8 mouse cellular contexts compared by ENCODE assay signal in the genomic region with DNA sequence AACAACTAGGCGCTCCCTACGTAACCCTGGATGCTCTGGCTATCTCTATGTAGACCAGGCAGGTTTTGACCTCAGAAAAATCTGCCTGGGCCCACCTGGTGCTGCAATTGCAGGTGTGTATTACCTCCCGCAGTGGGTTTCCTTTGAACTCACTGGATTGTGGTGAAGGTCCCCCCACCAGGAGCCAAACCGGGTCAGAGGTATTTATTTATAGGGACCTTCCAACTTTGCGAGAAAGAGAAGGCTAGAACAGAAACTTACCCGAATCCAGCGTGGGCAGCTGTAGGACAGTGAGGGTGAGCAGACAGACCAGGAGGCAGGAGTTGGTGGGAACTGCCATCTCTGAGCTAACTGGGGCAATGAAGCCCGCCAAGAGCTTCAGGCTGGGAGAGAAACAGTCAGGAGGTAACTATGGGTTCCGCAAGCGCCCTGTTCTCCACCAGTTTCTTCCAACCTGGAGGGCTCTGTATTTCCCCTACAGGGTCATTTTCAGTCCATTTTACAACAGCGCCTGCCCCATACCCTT. TPM values are rescaled to one million over a fixed set of nuclear protein-coding genes. Genes with fewer than 3 reads are reported as not detected.
DNase-seq lines count a peak whose midpoint lies in the region; ATAC-seq and TF ChIP-seq lines count a peak whose summit lies in the region.

No protein-coding gene starts in this region.

- H3K27me3 ChIP-seq in MEL (ENCODE audit: control insufficient read depth in 1 of 2, insufficient read depth in 2 of 2, low read length in 2 of 2), result no peaks in the 10 kb centered on the region
- no peaks in the 10 kb centered on the region for H3K27me3 ChIP-seq in heart, embryonic 13.5 days (replicated peaks)
- no peaks in the 10 kb centered on the region for H3K27me3 ChIP-seq in liver, embryonic 16.5 days (ENCODE audit: control insufficient read depth, insufficient read depth, low read depth, low read length)

- H3K9ac ChIP-seq in MEL (ENCODE audit: control insufficient read depth, low read depth, low read length, poor library complexity, severe bottlenecking), result peak overlapping the region; percentile 54
- H3K9ac ChIP-seq in heart, embryonic 13.5 days, result peak overlapping the region; percentile 82
- H3K9ac ChIP-seq in liver, embryonic 16.5 days (ENCODE audit: low read depth, low read length), result peak overlapping the region; percentile 81

- H3K4me2 ChIP-seq in heart, embryonic 13.5 days, result peak overlapping the region; percentile 93
- peak overlapping the region; percentile 77 for H3K4me2 ChIP-seq in liver, embryonic 16.5 days (ENCODE audit: low read depth, low read length)

- 2% methylated on average over 11 of the region's 11 CpGs for WGBS in heart, embryonic 13.5 days
- 2% methylated on average over 11 of the region's 11 CpGs for WGBS in liver, embryonic 16.5 days (ENCODE audit: insufficient replicate concordance)

- no peaks in the 10 kb centered on the region for H3K9me3 ChIP-seq in MEL (replicated peaks; ENCODE audit: insufficient read depth, low read length)
- no peaks in the 10 kb centered on the region for H3K9me3 ChIP-seq in heart, embryonic 13.5 days
- H3K9me3 ChIP-seq in liver, embryonic 16.5 days (replicated peaks; ENCODE audit: control insufficient read depth, low read length), result no peaks in the 10 kb centered on the region

- H3K4me3 ChIP-seq in MEL (ENCODE audit: control insufficient read depth in 1 of 2, insufficient read depth in 1 of 2, low read depth in 2 of 2, low read length in 2 of 2), result peak overlapping the region; percentile 41 to 66
- H3K4me3 ChIP-seq in heart, embryonic 13.5 days, result peak overlapping the region; percentile 68
- H3K4me3 ChIP-seq in liver, embryonic 16.5 days (ENCODE audit: low read depth, low read length), result peak overlapping the region; percentile 72

- no peaks in the 10 kb centered on the region for H3K79me2 ChIP-seq in MEL (ENCODE audit: control insufficient read depth, insufficient read depth, low read length, poor library complexity)

- H3K36me3 ChIP-seq in MEL (ENCODE audit: control insufficient read depth in 1 of 2, insufficient read depth in 2 of 2, low read length in 2 of 2), result peaks cover 0 to 8% of the 10 kb centered on the region in 2 experiments; a peak in 2 of 4 replicates
- no peaks in the 10 kb centered on the region for H3K36me3 ChIP-seq in heart, embryonic 13.5 days
- no peaks in the 10 kb centered on the region for H3K36me3 ChIP-seq in liver, embryonic 16.5 days (ENCODE audit: control insufficient read depth, insufficient read depth)

- TF ChIP-seq CTCF in MEL (IDR thresholded peaks at IDR 0.05 in 2 of 3, conservative IDR thresholded peaks at IDR 0.05 in 1 of 3; ENCODE audit: control insufficient read depth in 1 of 3, insufficient read depth in 1 of 3, low read depth in 2 of 3, low read length in 3 of 3, poor library complexity in 1 of 3, severe bottlenecking in 1 of 3), result no peak

- no peak overlapping the region for H3K27ac ChIP-seq in MEL (ENCODE audit: control insufficient read depth, low read depth, low read length)
- H3K27ac ChIP-seq in heart, embryonic 13.5 days (replicated peaks), result 0 out of 2 replicates have a peak overlapping the region, but pooled peaks have one; percentile 20
- H3K27ac ChIP-seq in liver, embryonic 16.5 days (ENCODE audit: low read length), result peak overlapping the region; percentile 82

- no peak for TF ChIP-seq RAD21 in MEL (IDR thresholded peaks at IDR 0.05; ENCODE audit: low read depth, low read length)

- ATAC-seq in frontal cortex, adult (ENCODE audit: low TSS enrichment), result peak; percentile 64
- ATAC-seq in heart, embryonic 13.5 days (ENCODE audit: extremely low read depth, insufficient number of reproducible peaks, low FRiP score, low TSS enrichment), result no peak
- ATAC-seq in liver, embryonic 16.5 days (ENCODE audit: low read depth), result 0 out of 2 replicates have a peak, but pooled peaks have one; percentile 22

- H3K4me1 ChIP-seq in MEL (ENCODE audit: control insufficient read depth in 1 of 2, insufficient read depth in 2 of 2, low read length in 2 of 2), result peaks cover 0 to 8% of the 10 kb centered on the region in 2 experiments; a peak in 2 of 4 replicates
- H3K4me1 ChIP-seq in heart, embryonic 13.5 days, result peaks cover 32% of the 10 kb centered on the region
- peaks cover 30% of the 10 kb centered on the region for H3K4me1 ChIP-seq in liver, embryonic 16.5 days (ENCODE audit: control insufficient read depth, low read depth, low read length)

- TF ChIP-seq EP300 in MEL (IDR thresholded peaks at IDR 0.05; ENCODE audit: low read depth in 1 of 2, low read length in 2 of 2), result no peak

- no peak for TF ChIP-seq POLR2A in MEL (IDR thresholded peaks at IDR 0.05; ENCODE audit: control insufficient read depth in 1 of 2, insufficient read depth in 1 of 2, low read depth in 1 of 2, low read length in 2 of 2, poor library complexity in 1 of 2)

- DNase-seq in frontal cortex, postnatal 25 days (ENCODE audit: low spot score in 2 of 2), result no peak
- peak; percentile 52 for DNase-seq in MEL (ENCODE audit: low read depth, low spot score)
- DNase-seq in thymus, postnatal 14 days, result peak; percentile 14
- DNase-seq in gastrocnemius, postnatal 4 days (ENCODE audit: low spot score in 2 of 2), result no peak
- DNase-seq in urinary bladder, postnatal 36 days (ENCODE audit: low spot score in 2 of 2), result no peak

TF ChIP-seq in MEL, 35 proteins besides CTCF, POLR2A, EP300 and RAD21:
- TF ChIP-seq TBP (IDR thresholded peaks at IDR 0.05; ENCODE audit: low read depth, low read length) (no peak), UBTF (IDR thresholded peaks at IDR 0.05; ENCODE audit: borderline replicate concordance, insufficient read depth, low read depth, low read length) (no peak), MXI1 (IDR thresholded peaks at IDR 0.05; ENCODE audit: low read depth, low read length) (no peak), NELFE (IDR thresholded peaks at IDR 0.05; ENCODE audit: low read depth, low read length) (no peak)

RNA-seq across cellular contexts. Expression of a gene that starts 0.8 kb away (rescaled TPM):
- total RNA-seq in MEL (2012; rRNA removed), result 0.07 TPM in 1 of 2 replicates, not detected in the other
- under 1 TPM in 1 of 2 experiments, not detected in 1; 0.25 TPM for polyA plus RNA-seq in MEL (2012; ENCODE audit: insufficient read depth in 1 of 2, insufficient read length in 2 of 2, low read depth in 1 of 2, low replicate concordance in 2 of 2, missing spikeins in 1 of 2)
- polyA plus RNA-seq in heart, embryonic 13.5 days (2015; fragmentation: Nextera tagmentation; extraction: Ambion mirVana), result 1.1 and 2.2 TPM in 2 replicates
- polyA plus RNA-seq in liver, embryonic 16.5 days (2015; fragmentation: Nextera tagmentation; extraction: Ambion mirVana), result 1.9 and 2.0 TPM in 2 replicates
- total RNA-seq in gastrocnemius, postnatal 4 days (2021), result not detected

RNA-seq across cellular contexts. Expression of a gene that starts 23.8 kb away (rescaled TPM):
- total RNA-seq in MEL (2012; rRNA removed), result not detected in 2 replicates
- not detected for polyA plus RNA-seq in MEL (2012; ENCODE audit: insufficient read depth in 1 of 2, insufficient read length in 2 of 2, low read depth in 1 of 2, low replicate concordance in 2 of 2, missing spikeins in 1 of 2)
- 0.45 and 0.82 TPM in 2 replicates for polyA plus RNA-seq in heart, embryonic 13.5 days (2015; fragmentation: Nextera tagmentation; extraction: Ambion mirVana)
- not detected in 2 replicates for polyA plus RNA-seq in liver, embryonic 16.5 days (2015; fragmentation: Nextera tagmentation; extraction: Ambion mirVana)
- under 1 TPM in 1 of 2 experiments, not detected in 1; 0.23 TPM for total RNA-seq in gastrocnemius, postnatal 4 days (2021)

RNA-seq across cellular contexts. Expression of a gene that starts 41.2 kb away (rescaled TPM):
- total RNA-seq in MEL (2012; rRNA removed), result 12.5 and 16.2 TPM in 2 replicates
- polyA plus RNA-seq in MEL (2012; ENCODE audit: insufficient read depth in 1 of 2, insufficient read length in 2 of 2, low read depth in 1 of 2, low replicate concordance in 2 of 2, missing spikeins in 1 of 2), result 10 to 100 TPM in 1 of 2 experiments, not detected in 1; 14.2 TPM
- polyA plus RNA-seq in heart, embryonic 13.5 days (2015; fragmentation: Nextera tagmentation; extraction: Ambion mirVana), result 8.5 and 8.7 TPM in 2 replicates
- polyA plus RNA-seq in liver, embryonic 16.5 days (2015; fragmentation: Nextera tagmentation; extraction: Ambion mirVana), result 4.5 TPM in 2 replicates
- 1 to 10 TPM; 6.2 to 6.6 TPM for total RNA-seq in gastrocnemius, postnatal 4 days (2021)

Comparison
In these comparisons a context has a peak if more than half of its experiments do, and no peak if none do; other contexts are left out.
1. DNase-seq: peak in MEL (single experiment) and thymus, postnatal 14 days (single experiment); none in frontal cortex, postnatal 25 days (0 of 2), gastrocnemius, postnatal 4 days (0 of 2) and urinary bladder, postnatal 36 days (0 of 2).
2. Peak in every context shown above with its lines, with median percentiles within 50 percentile points of each other: H3K4me3 ChIP-seq and H3K9ac ChIP-seq.